Mouse (Mus musculus) hematopoietic stem cell, adult 5-6 weeks (primary cell): ENCODE results near the gene Lbx2. TPM values are rescaled to one million over a fixed set of nuclear protein-coding genes. Genes with fewer than 3 reads are reported as not detected.

Experiments used
- ATAC-seq, 2 experiments: fragments of 125-278 bp in 1 of 2; replicated peaks in 1 of 2; 2 replicates each; pipeline ENCODE4 v1.8.0; 2016 to 2017; ENCODE audit warnings: inconsistent platforms in 2 of 2, mild to moderate bottlenecking in 2 of 2, moderate number of reproducible peaks in 2 of 2, low read depth in 1 of 2, moderate TSS enrichment in 1 of 2; ENCODE audit not compliant: low FRiP score in 2 of 2, poor library complexity in 2 of 2, severe bottlenecking in 2 of 2, insufficient read depth in 1 of 2, low TSS enrichment in 1 of 2
- total RNA-seq: library from RNA; stranded (forward); fragments of 172-1452, 232-1000 nt; gene quantifications from 2 replicates; pipeline ENCODE4 v1.2.3, GENCODE M21; 2017

Lbx2 gene
- total RNA-seq, 1 experiment from 2014 or later, result not detected

GRCm38 (mm10) chr6:83068706-83069487 is 17.3 kb upstream of the Lbx2 start:
- no peak for ATAC-seq

- no peak for ATAC-seq
These were observed 16.5 kb upstream of the Lbx2 start for GRCm38 (mm10) chr6:83069488-83070246.

GRCm38 (mm10) chr6:83070247-83070310 is 16.1 kb upstream of the Lbx2 start, which contains the start of gene Tlx2:
Gene Tlx2, minus strand, starts transcription at chr6:83070293.
- no peak for ATAC-seq

GRCm38 (mm10) chr6:83070311-83071219 is 15.6 kb upstream of the Lbx2 start:
- ATAC-seq, result no peak

- ATAC-seq, result no peak
These were observed 14.9 kb upstream of the Lbx2 start for GRCm38 (mm10) chr6:83071220-83071619.

GRCm38 (mm10) chr6:83074979-83075378 is 11.2 kb upstream of the Lbx2 start:
- no peak for ATAC-seq

GRCm38 (mm10) chr6:83077630-83078323 is 8.4 kb upstream of the Lbx2 start, which contains the start of gene Pcgf1:
Gene Pcgf1, plus strand, starts transcription at chr6:83077869.
- ATAC-seq, result peak; percentile 4 to 30; a peak in 3 of 4 replicates

GRCm38 (mm10) chr6:83078324-83078858 is 7.8 kb upstream of the Lbx2 start:
- peak; percentile 89 to 94 for ATAC-seq

GRCm38 (mm10) chr6:83080210-83080609 is 6.0 kb upstream of the Lbx2 start:
- no peak for ATAC-seq

GRCm38 (mm10) chr6:83083497-83083896 is 2.7 kb upstream of the Lbx2 start:
- no peak for ATAC-seq

GRCm38 (mm10) chr6:83084477-83084876 is 1.7 kb upstream of the Lbx2 start:
- no peak for ATAC-seq

GRCm38 (mm10) chr6:83087205-83087925 is 1.2 kb downstream of the Lbx2 start:
- no peak; a peak in 1 of 4 replicates for ATAC-seq

- no peak for ATAC-seq
These were observed 1.7 kb downstream of the Lbx2 start for GRCm38 (mm10) chr6:83087926-83088260.

GRCm38 (mm10) chr6:83092416-83093127 is 6.4 kb downstream of the Lbx2 start:
- ATAC-seq, result peak in 1 of 2 experiments; percentile 37; a peak in 1 of 4 replicates

- no peak for ATAC-seq
These were observed 9.8 kb downstream of the Lbx2 start for GRCm38 (mm10) chr6:83095968-83096367.

GRCm38 (mm10) chr6:83098411-83098810 is 12.2 kb downstream of the Lbx2 start:
- ATAC-seq, result no peak
